Mouse (Mus musculus) bone marrow macrophage, adult 2 months (primary cell): Measurements from ENCODE around the gene Adamtsl1. TPM values are rescaled to one million over a fixed set of nuclear protein-coding genes. Genes with fewer than 3 reads are reported as not detected.

Experiments used
- H3K27ac ChIP-seq: 2 replicates; pipeline ENCODE4 v1.5.1; 2012; ENCODE audit warnings: low read depth, low read length; ENCODE audit not compliant: insufficient read depth
- H3K4me1 ChIP-seq: 2 replicates; pipeline ENCODE4 v1.6.1; 2012; ENCODE audit warnings: low read length; ENCODE audit not compliant: control insufficient read depth, insufficient read depth
- H3K4me3 ChIP-seq: 2 replicates; pipeline ENCODE4 v1.5.1; 2012; ENCODE audit warnings: mild to moderate bottlenecking, low read length, moderate library complexity; ENCODE audit not compliant: insufficient read depth
- CTCF ChIP-seq: IDR thresholded peaks from 2 replicates; pipeline ENCODE4 v1.5.1; 2012; ENCODE audit warnings: low read depth, mild to moderate bottlenecking, low read length, moderate library complexity
- POLR2A ChIP-seq: IDR thresholded peaks from 2 replicates; pipeline ENCODE4 v1.6.1; 2012; ENCODE audit warnings: mild to moderate bottlenecking, low read depth, low read length, borderline replicate concordance
- polyA plus RNA-seq: library from polyadenylated mRNA; stranded (reverse); fragments of >200 nt; gene quantifications from 2 replicates; pipeline ENCODE4 v1.2.4, GENCODE M21; 2012; ENCODE audit not compliant: missing spikeins, insufficient read depth, insufficient read length

Gene Adamtsl1
- polyA plus RNA-seq = not detected in 2 replicates

DNA sequence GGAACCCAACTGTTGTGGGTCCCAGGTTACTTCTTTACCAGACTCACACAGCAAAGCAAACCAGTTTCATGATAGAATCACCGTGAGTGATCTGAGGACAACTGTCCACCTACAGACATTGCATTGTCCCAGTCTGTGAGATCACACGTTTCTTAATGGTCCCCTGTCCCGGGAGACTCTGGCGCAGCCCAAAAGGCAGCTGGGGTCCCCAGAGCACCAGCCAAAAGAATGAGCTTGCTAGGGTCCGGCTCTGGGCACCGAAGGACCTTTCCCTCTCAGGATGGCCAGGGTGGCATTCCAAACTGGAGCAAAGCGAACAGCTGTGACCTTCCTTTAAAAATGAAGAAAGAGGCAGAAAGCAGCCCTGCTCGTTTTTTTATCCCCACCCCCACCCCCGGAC is at the start of gene Adamtsl1:
Gene Adamtsl1 (plus strand): TSS at position 381 of the 400 bp plus-strand sequence.
- H3K4me1 ChIP-seq = no peaks in the 10 kb centered on the region
- H3K4me3 ChIP-seq = no peak within 1 kb of the TSS
- H3K27ac ChIP-seq = no peak within 1 kb of the TSS
- TF ChIP-seq POLR2A (no peak), CTCF (no peak)

- H3K27ac ChIP-seq = no peak overlapping the region
- no peaks in the 10 kb centered on the region for H3K4me1 ChIP-seq
- H3K4me3 ChIP-seq = no peak overlapping the region
- no peak for TF ChIP-seq CTCF
- no peak for TF ChIP-seq POLR2A
These were observed 30.4 kb upstream of the Adamtsl1 start for GRCm38 (mm10) chr4:85483586-85483985.

DNA sequence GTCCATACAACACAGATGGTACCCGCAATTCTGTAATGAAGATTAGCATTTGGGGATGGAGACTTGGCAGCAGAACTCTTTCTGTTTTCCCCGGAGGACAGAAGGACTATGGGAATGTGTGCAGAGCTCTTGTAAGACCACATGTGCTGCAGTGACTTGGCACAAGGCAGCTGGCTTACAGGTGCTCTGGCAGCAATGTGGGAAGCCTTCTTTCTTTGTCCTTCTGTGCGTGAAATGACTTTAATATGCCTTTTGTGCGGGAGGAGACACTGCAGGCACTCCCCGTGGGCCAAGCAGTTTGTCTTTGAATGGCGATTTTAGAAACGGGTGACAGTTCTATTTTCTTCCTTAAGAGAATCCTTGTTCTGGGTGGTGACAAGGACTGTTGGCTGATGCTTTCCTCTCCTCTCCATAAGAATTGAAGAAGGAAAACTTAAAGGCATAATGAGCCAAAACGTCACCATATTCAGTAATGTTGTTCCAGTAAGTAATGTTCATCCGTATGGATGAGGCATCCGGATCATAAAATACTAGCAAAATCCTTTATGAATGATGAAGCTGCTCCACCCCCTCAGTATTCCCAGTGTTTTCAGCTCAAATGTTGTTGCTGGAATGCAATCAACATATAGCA is 27.5 kb upstream of the Adamtsl1 start:
- Histone ChIP-seq H3K4me3 (no peak overlapping the region), H3K4me1 (no peaks in the 10 kb centered on the region), H3K27ac (no peak overlapping the region)
- TF ChIP-seq CTCF (no peak), POLR2A (no peak)

GRCm38 (mm10) chr4:85505718-85506117 is 8.3 kb upstream of the Adamtsl1 start:
- Histone ChIP-seq H3K27ac (no peak overlapping the region), H3K4me1 (no peaks in the 10 kb centered on the region), H3K4me3 (no peak overlapping the region)
- TF ChIP-seq POLR2A (no peak), CTCF (no peak)

- no peaks in the 10 kb centered on the region for H3K4me1 ChIP-seq
- no peak overlapping the region for H3K27ac ChIP-seq
- no peak overlapping the region for H3K4me3 ChIP-seq
- TF ChIP-seq CTCF = no peak
- TF ChIP-seq POLR2A = no peak
These were observed 7.0 kb upstream of the Adamtsl1 start for GRCm38 (mm10) chr4:85506976-85507375.

- TF ChIP-seq CTCF (no peak), POLR2A (no peak)
- H3K4me3 ChIP-seq = no peak overlapping the region
These were observed 6.5 kb upstream of the Adamtsl1 start for GRCm38 (mm10) chr4:85507491-85507890.

DNA sequence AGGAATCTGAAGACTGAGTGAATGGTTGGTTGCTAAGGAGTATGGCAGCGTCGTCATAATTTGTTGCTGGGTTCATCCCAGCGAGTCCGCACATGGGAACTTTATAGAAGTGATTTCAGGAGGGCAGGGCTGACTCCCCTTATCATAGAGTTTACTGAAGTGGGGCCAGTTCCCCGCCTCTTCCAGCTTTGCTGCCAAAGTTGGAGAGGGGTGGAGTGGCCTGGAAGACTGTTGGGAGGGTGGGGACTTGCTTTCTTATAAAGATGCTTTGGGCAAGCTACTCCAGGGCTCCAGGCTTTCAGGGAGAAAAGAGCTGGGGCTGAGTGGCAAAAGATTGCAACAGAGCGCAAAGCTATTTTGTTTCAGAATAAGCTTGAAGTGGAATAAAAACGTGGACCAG is 684 bp upstream of the Adamtsl1 start:
- Histone ChIP-seq H3K27ac (no peak overlapping the region), H3K4me1 (no peaks in the 10 kb centered on the region), H3K4me3 (no peak overlapping the region)
- TF ChIP-seq CTCF = no peak
- no peak for TF ChIP-seq POLR2A

More at GRCm38 (mm10) chr4:85507491-85507890, 6.5 kb upstream of the Adamtsl1 start:
- H3K27ac ChIP-seq = no peak overlapping the region
- no peaks in the 10 kb centered on the region for H3K4me1 ChIP-seq

GRCm38 (mm10) chr4:85514205-85514681 is 271 bp downstream of the Adamtsl1 start:
- no peak overlapping the region for H3K27ac ChIP-seq
- H3K4me1 ChIP-seq = no peaks in the 10 kb centered on the region
- TF ChIP-seq CTCF (no peak), POLR2A (no peak)
- H3K4me3 ChIP-seq = no peak overlapping the region

DNA sequence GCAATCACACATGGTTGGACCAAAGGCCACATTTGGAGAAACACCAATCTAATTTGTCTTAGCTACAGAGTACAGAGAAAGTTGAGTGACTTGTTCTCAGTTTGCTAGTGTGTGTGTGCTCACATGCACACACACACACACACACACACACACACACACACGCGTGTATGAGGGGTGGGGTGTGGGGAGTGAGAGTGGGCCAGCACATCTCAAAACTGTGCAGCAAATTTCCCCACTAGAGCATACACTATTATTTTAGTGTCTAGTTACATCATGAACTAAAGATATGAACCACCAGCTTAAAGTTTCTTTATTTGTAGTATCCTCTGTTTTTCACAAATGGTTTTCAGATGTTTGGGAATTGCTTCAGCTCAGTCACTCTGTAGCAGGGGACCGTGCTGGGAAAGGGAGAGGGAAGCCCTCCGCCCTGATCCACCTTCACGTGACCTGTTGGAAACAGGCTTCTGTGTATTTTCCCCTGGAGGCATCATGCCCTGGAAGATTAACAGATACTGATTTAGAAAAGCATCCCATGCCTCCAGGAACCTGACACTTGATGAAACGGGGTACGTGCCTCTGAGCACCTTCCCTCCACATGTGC is 13.1 kb downstream of the Adamtsl1 start:
- no peak for TF ChIP-seq CTCF
- no peak for TF ChIP-seq POLR2A
- Histone ChIP-seq H3K4me1 (no peaks in the 10 kb centered on the region), H3K4me3 (no peak overlapping the region), H3K27ac (no peak overlapping the region)

DNA sequence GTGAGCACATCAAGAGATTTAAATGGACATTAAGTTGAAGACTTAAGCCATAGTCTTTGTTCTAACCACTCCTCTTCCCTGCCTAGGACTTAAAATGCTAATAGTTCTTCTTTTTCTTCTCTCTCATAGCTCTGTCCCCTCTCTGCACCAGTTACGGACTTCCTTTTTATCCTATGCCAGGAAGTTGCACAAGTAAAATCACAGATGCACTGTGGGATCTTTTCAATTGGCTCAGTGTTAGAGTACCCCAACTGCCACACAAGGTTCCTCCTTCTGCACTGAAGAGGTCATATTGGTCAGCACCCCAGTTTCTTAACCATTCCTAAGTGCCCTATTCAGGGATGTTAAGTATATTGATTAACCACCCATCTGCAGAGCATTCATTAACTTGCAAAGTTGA is 15.9 kb downstream of the Adamtsl1 start:
- TF ChIP-seq POLR2A = no peak
- no peak for TF ChIP-seq CTCF
- Histone ChIP-seq H3K4me1 (no peaks in the 10 kb centered on the region), H3K4me3 (no peak overlapping the region), H3K27ac (no peak overlapping the region)
